Mouse (Mus musculus) ES-E14 (cell line): ENCODE measurements at regions not wholly inside any gene's neighbourhood (a gene's known extent, or its start where the extent isn't known, plus 50 kb on each side); places are given as distances from the start of the nearest gene placed in this dataset.

Experiments used
- DNase-seq: peaks from one replicate; pipeline ENCODE4 v3.0.0-alpha.2; 2013; ENCODE audit warnings: low read depth, low spot score
- H3K27ac ChIP-seq: 2 replicates; pipeline ENCODE4 v1.5.1; 2012; ENCODE audit warnings: low read depth, mild to moderate bottlenecking, low read length, moderate library complexity, mixed read lengths; ENCODE audit not compliant: poor library complexity, insufficient read depth, severe bottlenecking
- H3K36me3 ChIP-seq: 2 replicates; pipeline ENCODE4 v1.6.1; 2012; ENCODE audit warnings: mild to moderate bottlenecking, low read length, moderate library complexity, mixed read lengths; ENCODE audit not compliant: control insufficient read depth, poor library complexity, insufficient read depth, severe bottlenecking
- H3K4me1 ChIP-seq, 2 experiments: fragments of 150-350 bp in 1 of 2; sonication (generic) in 1 of 2; 2 replicates each; pipeline ENCODE4 v1.6.1; 2012; ENCODE audit warnings: low read length in 2 of 2, mild to moderate bottlenecking in 1 of 2, mixed read lengths in 1 of 2; ENCODE audit not compliant: control insufficient read depth in 2 of 2, insufficient read depth in 2 of 2, poor library complexity in 1 of 2
- H3K4me3 ChIP-seq, 2 experiments: fragments of 150-350 bp in 1 of 2; sonication (generic) in 1 of 2; 2 replicates each; pipeline ENCODE4 v1.5.1; 2012; ENCODE audit warnings: low read length in 2 of 2, low read depth in 1 of 2, mild to moderate bottlenecking in 1 of 2, mixed read lengths in 1 of 2; ENCODE audit not compliant: insufficient read depth in 1 of 2, poor library complexity in 1 of 2, severe bottlenecking in 1 of 2
- H3K9ac ChIP-seq: 2 replicates; pipeline ENCODE4 v1.6.1; 2012; ENCODE audit warnings: low read depth, mild to moderate bottlenecking, low read length, mixed read lengths; ENCODE audit not compliant: poor library complexity, insufficient read depth, severe bottlenecking
- H3K9me3 ChIP-seq: fragments of 150-350 bp; sonication (generic); 2 replicates; pipeline ENCODE4 v1.6.1; 2012; ENCODE audit warnings: low read depth, mild to moderate bottlenecking, low read length; ENCODE audit not compliant: control insufficient read depth, insufficient read depth
- CHD2 ChIP-seq: IDR thresholded peaks from 2 replicates; pipeline ENCODE4 v1.6.1; 2014; ENCODE audit warnings: mild to moderate bottlenecking, low read depth, low read length, inconsistent platforms
- HCFC1 ChIP-seq: IDR thresholded peaks from 2 replicates; pipeline ENCODE4 v1.6.1; 2012; ENCODE audit warnings: low read length, inconsistent platforms, borderline replicate concordance; ENCODE audit not compliant: insufficient read depth
- MAFK ChIP-seq: IDR thresholded peaks from 2 replicates; pipeline ENCODE4 v1.6.1; 2014; ENCODE audit warnings: mild to moderate bottlenecking, low read depth, low read length, inconsistent platforms; ENCODE audit not compliant: insufficient read depth
- ZC3H11A ChIP-seq: IDR thresholded peaks from 2 replicates; pipeline ENCODE4 v1.6.1; 2012; ENCODE audit warnings: low read depth, mild to moderate bottlenecking, inconsistent platforms, low read length, borderline replicate concordance
- ZNF384 ChIP-seq: IDR thresholded peaks from 2 replicates; pipeline ENCODE4 v1.6.1; 2012; ENCODE audit warnings: low read depth, low read length, inconsistent platforms
- in situ Hi-C, 2 experiments: fragments of 600-800 bp; cut with MboI; formaldehyde crosslinking; loops; one replicate each; pipeline ENCODE4 v1.15.1; 2025; ENCODE audit warnings: low sequenced_read_pairs in 2 of 2, inconsistent platforms in 1 of 2; ENCODE audit not compliant: unreplicated experiment in 2 of 2

DNA sequence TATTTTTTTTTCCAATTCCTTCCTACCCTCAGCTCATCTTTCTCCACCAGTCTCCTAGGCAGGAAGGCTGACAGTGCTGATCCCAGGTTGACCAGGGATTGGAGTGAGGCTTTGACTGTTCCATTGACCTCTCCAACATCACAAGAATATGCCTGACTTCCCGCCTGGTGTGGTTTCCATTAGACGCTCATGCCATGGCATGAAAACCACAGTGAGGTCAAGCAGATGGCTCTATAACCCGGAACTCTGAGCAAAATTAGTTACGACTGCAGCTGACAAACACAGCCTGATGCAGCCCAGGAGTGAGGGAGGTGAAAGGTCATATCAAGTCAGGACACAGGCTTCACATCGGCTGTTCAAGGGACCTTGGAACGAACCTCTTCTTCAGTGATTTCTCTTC lies 153.6 kb downstream of the Snx19 start:
- no peaks in the 10 kb centered on the region; a peak in 1 of 4 replicates for H3K4me1 ChIP-seq
- TF ChIP-seq CHD2 (no peak), ZC3H11A (no peak), MAFK (no peak), ZNF384 (no peak), HCFC1 (no peak)
- H3K4me3 ChIP-seq, result no peak overlapping the region
- H3K9ac ChIP-seq, result no peak overlapping the region
- no peaks in the 10 kb centered on the region for H3K36me3 ChIP-seq
- no peaks in the 10 kb centered on the region for H3K9me3 ChIP-seq
- DNase-seq, result no peak
- H3K27ac ChIP-seq, result no peak overlapping the region
- in situ Hi-C loops, result no loop called here

DNA sequence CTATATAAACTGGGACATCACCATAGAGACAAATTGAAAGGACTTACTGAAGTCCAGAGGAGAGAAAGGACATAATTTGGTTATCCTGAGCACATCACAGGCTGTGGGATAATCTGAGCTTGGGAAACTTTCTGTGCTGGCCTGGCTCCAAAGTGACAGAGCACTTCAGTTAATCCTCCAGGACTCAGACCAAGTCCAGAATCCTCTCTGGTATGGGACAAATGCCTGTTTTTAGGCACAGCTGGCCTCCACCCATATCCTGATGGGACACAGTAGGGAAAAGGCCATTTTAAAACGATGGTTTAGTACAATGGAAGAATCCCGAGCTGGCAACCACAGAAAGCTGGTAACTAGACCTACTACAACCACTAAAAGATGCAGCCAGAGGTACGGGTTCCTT lies 151.3 kb downstream of the Snx19 start:
- in situ Hi-C loops, result no loop called here
- Histone ChIP-seq H3K4me3 (no peak overlapping the region), H3K4me1 (peaks cover 3 to 5% of the 10 kb centered on the region in 2 experiments; a peak in 2 of 4 replicates), H3K27ac (no peak overlapping the region), H3K9me3 (no peaks in the 10 kb centered on the region), H3K36me3 (no peaks in the 10 kb centered on the region), H3K9ac (no peak overlapping the region)
- TF ChIP-seq HCFC1 (no peak), ZC3H11A (no peak), CHD2 (no peak), ZNF384 (no peak), MAFK (no peak)
- no peak for DNase-seq

DNA sequence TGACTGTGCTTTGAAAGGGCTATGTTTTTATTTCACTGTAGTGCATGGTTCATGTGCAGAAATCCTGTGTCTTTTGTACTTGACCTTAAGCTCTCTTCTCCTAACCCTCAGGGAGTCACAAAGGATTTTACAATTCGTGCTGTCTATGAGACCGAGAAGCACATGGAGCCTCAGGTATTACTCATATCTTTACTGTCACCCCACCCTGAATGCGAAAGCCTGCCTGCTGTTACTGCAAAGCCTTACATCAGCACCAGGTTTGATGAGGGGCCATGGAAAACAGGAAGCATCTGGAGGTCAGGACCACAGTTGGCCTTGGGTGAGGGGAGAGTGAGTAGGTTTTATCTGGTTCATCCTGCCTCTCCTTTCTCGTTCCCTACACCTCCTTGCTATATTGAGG lies 150.3 kb downstream of the Snx19 start:
- no peak for TF ChIP-seq CHD2
- no peak for TF ChIP-seq ZNF384
- no peak for TF ChIP-seq ZC3H11A
- no peak for TF ChIP-seq MAFK
- TF ChIP-seq HCFC1, result no peak
- in situ Hi-C loops, result no loop called here
- Histone ChIP-seq H3K9me3 (no peaks in the 10 kb centered on the region), H3K36me3 (no peaks in the 10 kb centered on the region), H3K9ac (no peak overlapping the region), H3K27ac (no peak overlapping the region), H3K4me3 (no peak overlapping the region), H3K4me1 (peaks cover 5 to 8% of the 10 kb centered on the region in 2 experiments; a peak in 2 of 4 replicates)
- no peak for DNase-seq

DNA sequence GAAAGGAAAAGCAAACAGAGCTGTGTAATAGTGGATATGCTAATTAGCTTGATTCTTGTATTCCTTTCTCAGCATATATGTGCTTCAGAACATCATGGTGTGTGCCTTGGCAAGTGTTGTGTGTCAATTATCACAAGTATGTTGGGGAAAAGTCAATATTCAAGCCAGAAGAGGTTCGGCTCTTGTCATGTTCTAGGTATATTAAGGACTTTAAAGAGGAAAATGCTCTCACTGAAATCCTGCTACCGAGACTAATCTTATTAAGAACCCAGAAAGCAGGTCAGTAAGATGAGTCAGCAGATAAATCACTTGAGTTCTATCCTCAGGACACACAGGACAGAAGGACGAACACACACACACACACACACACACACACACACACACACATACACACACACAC lies 148.6 kb downstream of the Snx19 start:
- Histone ChIP-seq H3K27ac (no peak overlapping the region), H3K4me3 (no peak overlapping the region), H3K9ac (no peak overlapping the region), H3K36me3 (no peaks in the 10 kb centered on the region), H3K9me3 (no peaks in the 10 kb centered on the region), H3K4me1 (peaks cover 9 to 15% of the 10 kb centered on the region in 2 experiments; a peak in 2 of 4 replicates)
- TF ChIP-seq MAFK (no peak), ZNF384 (no peak)
- DNase-seq, result no peak
- in situ Hi-C loops, result no loop called here

DNA sequence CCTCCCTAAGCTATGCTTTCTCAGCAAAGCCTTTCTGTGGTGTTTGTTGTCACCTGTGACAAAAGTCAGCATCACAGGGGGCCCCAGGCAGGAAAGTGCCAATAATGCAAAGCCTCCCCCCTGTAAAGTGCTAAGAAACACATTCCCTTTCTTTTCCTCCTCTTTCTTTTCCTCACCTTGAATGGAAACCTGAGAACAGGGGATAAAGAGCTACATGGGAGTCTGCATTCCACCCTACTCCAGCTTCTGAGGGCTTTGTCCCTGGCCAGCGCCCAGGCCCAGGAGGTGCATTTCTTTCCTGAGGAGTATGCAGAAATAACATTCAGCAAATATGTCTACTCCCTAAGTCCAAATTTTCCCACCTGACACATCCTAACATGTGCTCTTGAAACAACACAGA lies 146.4 kb downstream of the Snx19 start:
- H3K4me3 ChIP-seq, result no peak overlapping the region
- no peaks in the 10 kb centered on the region for H3K36me3 ChIP-seq
- no peak for TF ChIP-seq ZNF384
- no peak for TF ChIP-seq HCFC1
- no peak for TF ChIP-seq CHD2
- no peak overlapping the region for H3K9ac ChIP-seq
- peaks cover 9 to 15% of the 10 kb centered on the region in 2 experiments; a peak in 2 of 4 replicates for H3K4me1 ChIP-seq
- no peak overlapping the region for H3K27ac ChIP-seq
- DNase-seq, result peak; percentile 28
- in situ Hi-C loops, result loop anchor here in 1 of 2 experiments (25.0 kb wide), 1 partner anchor 514 kb away; no protein-coding TSS in a partner anchor
- H3K9me3 ChIP-seq, result no peaks in the 10 kb centered on the region
